Mouse (Mus musculus): ENCODE data around the gene Shc1. TPM values are rescaled to one million over a fixed set of nuclear protein-coding genes. Genes with fewer than 3 reads are reported as not detected.
A peak's percentile ranks its signal among the peaks of the same experiment; 100 is the strongest.

The Shc1 gene
- polyA plus RNA-seq, 1 experiment from 2014 or later, result 48.0 TPM

- ATAC-seq (ENCODE audit: insufficient read depth, low FRiP score, low TSS enrichment) (peak; percentile 46), DNase-seq (ENCODE audit: low spot score) (peak; percentile 57)
- peak within 1 kb of the TSS; percentile 51 for H3K4me3 ChIP-seq (ENCODE audit: low read depth, low read length)
- H3K9ac ChIP-seq (ENCODE audit: low read length), result peak within 1 kb of the TSS; percentile 63
- H3K4me2 ChIP-seq (ENCODE audit: low read depth), result peak within 1 kb of the TSS; percentile 99
- no peaks in the 10 kb centered on the region for H3K36me3 ChIP-seq (ENCODE audit: control insufficient read depth, insufficient read depth, low read length)
- no peaks in the 10 kb centered on the region for H3K9me3 ChIP-seq (ENCODE audit: control insufficient read depth, low read length)
- H3K27ac ChIP-seq (ENCODE audit: low read depth, low read length), result peak within 1 kb of the TSS; percentile 5
- WGBS, result under 1% methylated on average over 39 of the region's 42 CpGs
- H3K27me3 ChIP-seq (ENCODE audit: control insufficient read depth, insufficient read depth, low read length), result peaks cover 14% of the 10 kb centered on the region
- peaks cover 37% of the 10 kb centered on the region for H3K4me1 ChIP-seq (ENCODE audit: control insufficient read depth, insufficient read depth, low read length)
Measured at GRCm38 (mm10) chr3:89394006-89394893, 24.0 kb upstream of the Shc1 start, which contains the start of gene Zbtb7b. Zbtb7b (minus strand) TSS chr3:89394776.

GRCm38 (mm10) chr3:89394894-89395256, 23.4 kb upstream of the Shc1 start:
- Histone ChIP-seq H3K4me1 (ENCODE audit: control insufficient read depth, insufficient read depth, low read length) (peaks cover 37% of the 10 kb centered on the region), H3K9me3 (ENCODE audit: control insufficient read depth, low read length) (no peaks in the 10 kb centered on the region), H3K9ac (ENCODE audit: low read length) (peak overlapping the region; percentile 63), H3K27ac (ENCODE audit: low read depth, low read length) (peak overlapping the region; percentile 5; the same call in 1 of the 2 replicates), H3K4me3 (ENCODE audit: low read depth, low read length) (peak overlapping the region; percentile 51), H3K4me2 (ENCODE audit: low read depth) (peak overlapping the region; percentile 99), H3K27me3 (ENCODE audit: control insufficient read depth, insufficient read depth, low read length) (peaks cover 14% of the 10 kb centered on the region), H3K36me3 (ENCODE audit: control insufficient read depth, insufficient read depth, low read length) (no peaks in the 10 kb centered on the region)
- WGBS, result under 1% methylated on average over 11 of the region's 12 CpGs
- DNase-seq (ENCODE audit: low spot score) (peak; percentile 84), ATAC-seq (ENCODE audit: insufficient read depth, low FRiP score, low TSS enrichment) (no peak)

GRCm38 (mm10) chr3:89395419-89395805, 22.8 kb upstream of the Shc1 start:
- no peak for DNase-seq (ENCODE audit: low spot score)
- no peak for ATAC-seq (ENCODE audit: insufficient read depth, low FRiP score, low TSS enrichment)

GRCm38 (mm10) chr3:89395806-89396653, 22.2 kb upstream of the Shc1 start:
- Histone ChIP-seq H3K4me3 (ENCODE audit: low read depth, low read length) (peak overlapping the region; percentile 51), H3K9me3 (ENCODE audit: control insufficient read depth, low read length) (no peaks in the 10 kb centered on the region), H3K36me3 (ENCODE audit: control insufficient read depth, insufficient read depth, low read length) (no peaks in the 10 kb centered on the region), H3K4me1 (ENCODE audit: control insufficient read depth, insufficient read depth, low read length) (peaks cover 32% of the 10 kb centered on the region), H3K27ac (ENCODE audit: low read depth, low read length) (no peak overlapping the region), H3K9ac (ENCODE audit: low read length) (peak overlapping the region; percentile 52), H3K27me3 (ENCODE audit: control insufficient read depth, insufficient read depth, low read length) (peaks cover 14% of the 10 kb centered on the region), H3K4me2 (ENCODE audit: low read depth) (peak overlapping the region; percentile 99)
- WGBS, result 1% methylated on average over 39 of the region's 44 CpGs
- peak; percentile 78 for DNase-seq (ENCODE audit: low spot score)
- no peak for ATAC-seq (ENCODE audit: insufficient read depth, low FRiP score, low TSS enrichment)

More at GRCm38 (mm10) chr3:89395419-89395805, 22.8 kb upstream of the Shc1 start:
- WGBS, result 1% methylated on average over 10 of the region's 10 CpGs
- Histone ChIP-seq H3K36me3 (ENCODE audit: control insufficient read depth, insufficient read depth, low read length) (no peaks in the 10 kb centered on the region), H3K4me1 (ENCODE audit: control insufficient read depth, insufficient read depth, low read length) (peaks cover 37% of the 10 kb centered on the region), H3K27ac (ENCODE audit: low read depth, low read length) (no peak overlapping the region), H3K4me3 (ENCODE audit: low read depth, low read length) (peak overlapping the region; percentile 51), H3K4me2 (ENCODE audit: low read depth) (peak overlapping the region; percentile 99), H3K9me3 (ENCODE audit: control insufficient read depth, low read length) (no peaks in the 10 kb centered on the region), H3K27me3 (ENCODE audit: control insufficient read depth, insufficient read depth, low read length) (peaks cover 14% of the 10 kb centered on the region), H3K9ac (ENCODE audit: low read length) (0 out of 2 replicates have a peak overlapping the region, but pooled peaks have one; percentile 15)

- 3% methylated on average over 4 of the region's 4 CpGs for WGBS
- no peak overlapping the region; the same call in 1 of the 2 replicates for H3K9ac ChIP-seq (ENCODE audit: low read length)
- peak overlapping the region; percentile 99 for H3K4me2 ChIP-seq (ENCODE audit: low read depth)
- ATAC-seq (ENCODE audit: insufficient read depth, low FRiP score, low TSS enrichment) (no peak), DNase-seq (ENCODE audit: low spot score) (no peak)
- H3K27ac ChIP-seq (ENCODE audit: low read depth, low read length), result no peak overlapping the region
- peak overlapping the region; percentile 51 for H3K4me3 ChIP-seq (ENCODE audit: low read depth, low read length)
- H3K36me3 ChIP-seq (ENCODE audit: control insufficient read depth, insufficient read depth, low read length), result no peaks in the 10 kb centered on the region
- no peaks in the 10 kb centered on the region for H3K9me3 ChIP-seq (ENCODE audit: control insufficient read depth, low read length)
- H3K4me1 ChIP-seq (ENCODE audit: control insufficient read depth, insufficient read depth, low read length), result peaks cover 28% of the 10 kb centered on the region
- peaks cover 14% of the 10 kb centered on the region for H3K27me3 ChIP-seq (ENCODE audit: control insufficient read depth, insufficient read depth, low read length)
Measured at GRCm38 (mm10) chr3:89396654-89397005, 21.6 kb upstream of the Shc1 start.

GRCm38 (mm10) chr3:89401329-89401728, 16.9 kb upstream of the Shc1 start:
- Histone ChIP-seq H3K27me3 (ENCODE audit: control insufficient read depth, insufficient read depth, low read length) (no peaks in the 10 kb centered on the region), H3K4me2 (ENCODE audit: low read depth) (no peak overlapping the region), H3K4me1 (ENCODE audit: control insufficient read depth, insufficient read depth, low read length) (peaks cover 4% of the 10 kb centered on the region; the same call in 1 of the 2 replicates), H3K27ac (ENCODE audit: low read depth, low read length) (no peak overlapping the region), H3K9ac (ENCODE audit: low read length) (no peak overlapping the region), H3K36me3 (ENCODE audit: control insufficient read depth, insufficient read depth, low read length) (no peaks in the 10 kb centered on the region; the same call in 1 of the 2 replicates), H3K9me3 (ENCODE audit: control insufficient read depth, low read length) (no peaks in the 10 kb centered on the region), H3K4me3 (ENCODE audit: low read depth, low read length) (no peak overlapping the region)
- 92% methylated on average over 7 of the region's 7 CpGs for WGBS
- ATAC-seq (ENCODE audit: insufficient read depth, low FRiP score, low TSS enrichment) (no peak), DNase-seq (ENCODE audit: low spot score) (no peak)

GRCm38 (mm10) chr3:89402693-89403092, 15.6 kb upstream of the Shc1 start, which contains the start of gene Lenep:
Lenep (minus strand) TSS chr3:89402793.
- no peak for DNase-seq (ENCODE audit: low spot score)

GRCm38 (mm10) chr3:89406887-89407286, 11.4 kb upstream of the Shc1 start:
- WGBS, result 93% methylated on average over 6 of the region's 6 CpGs
- no peak for ATAC-seq (ENCODE audit: insufficient read depth, low FRiP score, low TSS enrichment)
- no peak overlapping the region for H3K4me3 ChIP-seq (ENCODE audit: low read depth, low read length)

More at GRCm38 (mm10) chr3:89402693-89403092, 15.6 kb upstream of the Shc1 start, which contains the start of gene Lenep:
- Histone ChIP-seq H3K4me1 (ENCODE audit: control insufficient read depth, insufficient read depth, low read length) (no peaks in the 10 kb centered on the region), H3K36me3 (ENCODE audit: control insufficient read depth, insufficient read depth, low read length) (peaks cover 3% of the 10 kb centered on the region), H3K9ac (ENCODE audit: low read length) (no peak within 1 kb of the TSS), H3K27me3 (ENCODE audit: control insufficient read depth, insufficient read depth, low read length) (no peaks in the 10 kb centered on the region), H3K9me3 (ENCODE audit: control insufficient read depth, low read length) (no peaks in the 10 kb centered on the region), H3K4me2 (ENCODE audit: low read depth) (no peak within 1 kb of the TSS), H3K27ac (ENCODE audit: low read depth, low read length) (no peak within 1 kb of the TSS), H3K4me3 (ENCODE audit: low read depth, low read length) (no peak within 1 kb of the TSS; the same call in 1 of the 2 replicates)
- 89% methylated on average over 5 of the region's 5 CpGs for WGBS
- ATAC-seq (ENCODE audit: insufficient read depth, low FRiP score, low TSS enrichment), result no peak

More at GRCm38 (mm10) chr3:89406887-89407286, 11.4 kb upstream of the Shc1 start:
- H3K9me3 ChIP-seq (ENCODE audit: control insufficient read depth, low read length), result no peaks in the 10 kb centered on the region
- DNase-seq (ENCODE audit: low spot score), result no peak
- H3K4me1 ChIP-seq (ENCODE audit: control insufficient read depth, insufficient read depth, low read length), result peaks cover 5% of the 10 kb centered on the region
- H3K36me3 ChIP-seq (ENCODE audit: control insufficient read depth, insufficient read depth, low read length), result peaks cover 5% of the 10 kb centered on the region
- no peaks in the 10 kb centered on the region for H3K27me3 ChIP-seq (ENCODE audit: control insufficient read depth, insufficient read depth, low read length)
- H3K27ac ChIP-seq (ENCODE audit: low read depth, low read length), result no peak overlapping the region
- no peak overlapping the region for H3K9ac ChIP-seq (ENCODE audit: low read length)
- H3K4me2 ChIP-seq (ENCODE audit: low read depth), result no peak overlapping the region
